Mouse (Mus musculus) testis, adult 2 months (tissue): ENCODE results near the gene Defb28.

Source experiments
- CTCF ChIP-seq: fragments of 200-500 bp; IDR thresholded peaks from 2 replicates; pipeline ENCODE4 v1.5.1; 2012; ENCODE audit warnings: low read depth, mild to moderate bottlenecking, inconsistent platforms, low read length, moderate library complexity; ENCODE audit not compliant: control insufficient read depth, insufficient read depth, insufficient replicate concordance
- POLR2A ChIP-seq: fragments of 200-500 bp; IDR thresholded peaks from 2 replicates; pipeline ENCODE4 v1.6.1; 2012; ENCODE audit warnings: low read depth, mild to moderate bottlenecking, inconsistent platforms, low read length, moderate library complexity; ENCODE audit not compliant: control insufficient read depth

DNA sequence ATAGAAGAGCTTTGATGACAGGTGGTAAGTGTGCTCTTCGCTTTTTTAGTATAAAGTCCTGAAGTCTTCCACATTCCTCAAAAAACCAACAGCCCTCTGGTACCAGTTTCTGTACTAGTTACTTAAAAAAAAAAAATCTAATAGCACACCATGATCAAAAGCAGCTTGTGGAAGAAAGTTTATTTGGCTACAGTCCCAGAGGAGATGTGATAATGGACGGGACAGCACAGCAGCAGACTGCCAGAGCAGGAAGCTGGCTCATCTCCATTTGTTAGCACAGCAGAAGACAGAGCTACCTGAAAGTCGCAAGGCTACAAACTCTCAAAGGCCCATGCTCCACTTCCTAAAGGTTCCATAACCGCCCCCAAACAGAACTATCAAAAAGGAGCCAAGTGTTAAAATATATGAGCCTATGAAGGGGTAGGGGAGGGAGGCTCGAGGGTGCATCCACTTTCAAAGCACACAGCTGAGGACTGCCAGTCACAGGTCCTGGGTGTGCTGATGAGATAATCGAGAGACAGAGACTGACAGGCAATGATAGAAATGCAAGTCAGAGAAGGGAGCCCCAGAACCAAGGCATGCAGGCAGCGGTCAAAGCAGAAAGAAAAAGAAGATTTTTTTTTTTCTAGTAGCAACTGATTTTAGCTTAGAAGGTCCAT is 17.7 kb upstream of the Defb28 start:
- TF ChIP-seq CTCF: no peak
- no peak for TF ChIP-seq POLR2A
